Mouse (Mus musculus): ENCODE measurements at regions not wholly inside any gene's neighbourhood (a gene's known extent, or its start where the extent isn't known, plus 50 kb on each side); places are given as distances from the start of the nearest gene placed in this dataset.

GRCm38 (mm10) chr9:90683319-90683718 is 412.7 kb upstream of the Tbc1d2b start:
- no peak for DNase-seq

- no peak for DNase-seq
Measured at GRCm38 (mm10) chr9:90690066-90690465, 419.5 kb upstream of the Tbc1d2b start.

GRCm38 (mm10) chr9:90691137-90691536 is 420.5 kb upstream of the Tbc1d2b start:
- no peak for DNase-seq

GRCm38 (mm10) chr9:90691676-90692661 is 421.4 kb upstream of the Tbc1d2b start:
- DNase-seq: no peak

GRCm38 (mm10) chr9:90693031-90693671 is 422.5 kb upstream of the Tbc1d2b start:
- DNase-seq: no peak

GRCm38 (mm10) chr9:90694051-90694645 is 423.5 kb upstream of the Tbc1d2b start:
- DNase-seq: no peak

- DNase-seq: no peak
Measured at GRCm38 (mm10) chr9:90695693-90696092, 425.1 kb upstream of the Tbc1d2b start.

- DNase-seq: no peak
Measured at GRCm38 (mm10) chr9:90697279-90698000, 426.8 kb upstream of the Tbc1d2b start.

- no peak for DNase-seq
Measured at GRCm38 (mm10) chr9:90698439-90698838, 427.8 kb upstream of the Tbc1d2b start.

- no peak for DNase-seq
Measured at GRCm38 (mm10) chr9:90699064-90699463, 428.5 kb upstream of the Tbc1d2b start.

GRCm38 (mm10) chr9:90700236-90701179 is 429.9 kb upstream of the Tbc1d2b start:
- DNase-seq: no peak

- no peak for DNase-seq
Measured at GRCm38 (mm10) chr9:90701180-90701765, 430.7 kb upstream of the Tbc1d2b start.

- DNase-seq: no peak
Measured at GRCm38 (mm10) chr9:90713685-90714084, 443.1 kb upstream of the Tbc1d2b start.

- DNase-seq: no peak
Measured at GRCm38 (mm10) chr9:90731450-90731849, 460.8 kb upstream of the Tbc1d2b start.

- no peak for DNase-seq
Measured at GRCm38 (mm10) chr9:90757175-90757574, 486.6 kb upstream of the Tbc1d2b start.

- no peak for DNase-seq
Measured at GRCm38 (mm10) chr9:90774296-90774695, 503.7 kb upstream of the Tbc1d2b start.

GRCm38 (mm10) chr9:90789545-90789944 is 518.9 kb upstream of the Tbc1d2b start:
- no peak for DNase-seq

- no peak for DNase-seq
Measured at GRCm38 (mm10) chr9:90791871-90792270, 521.3 kb upstream of the Tbc1d2b start.

- no peak for DNase-seq
Measured at GRCm38 (mm10) chr9:90816844-90817243, 545.4 kb upstream of the Zic4 start.

GRCm38 (mm10) chr9:90823574-90824280 is 538.5 kb upstream of the Zic4 start:
- no peak for DNase-seq

- DNase-seq: no peak
Measured at GRCm38 (mm10) chr9:90827474-90827873, 534.7 kb upstream of the Zic4 start.

Measured in kidney, postnatal 25 days (tissue).